Mouse (Mus musculus) brown adipose tissue, adult 24 weeks (tissue): ENCODE data around the gene Rrp36. TPM values are rescaled to one million over a fixed set of nuclear protein-coding genes. Genes with fewer than 3 reads are reported as not detected.

Experiments
- H3K27ac ChIP-seq: fragments of 200-500 bp; replicated peaks from 2 replicates; pipeline ENCODE4 v1.5.1; 2012; ENCODE audit warnings: low read depth, mild to moderate bottlenecking, low read length
- H3K4me1 ChIP-seq: fragments of 200-500 bp; 2 replicates; pipeline ENCODE4 v1.6.1; 2012; ENCODE audit warnings: low read length, mixed read lengths; ENCODE audit not compliant: control insufficient read depth, insufficient read depth, insufficient read length
- H3K4me3 ChIP-seq: fragments of 200-500 bp; 2 replicates; pipeline ENCODE4 v1.5.1; 2012; ENCODE audit warnings: low read depth, mild to moderate bottlenecking, low read length, moderate library complexity; ENCODE audit not compliant: insufficient read depth
- polyA plus RNA-seq: library from polyadenylated mRNA; stranded (reverse); fragments of >200 nt; gene quantifications from 2 replicates; pipeline ENCODE4 v1.2.4, GENCODE M21; 2012; ENCODE audit not compliant: missing spikeins, insufficient read depth, insufficient read length

Gene Rrp36
- polyA plus RNA-seq, 1 experiment = 19.7 TPM

DNA sequence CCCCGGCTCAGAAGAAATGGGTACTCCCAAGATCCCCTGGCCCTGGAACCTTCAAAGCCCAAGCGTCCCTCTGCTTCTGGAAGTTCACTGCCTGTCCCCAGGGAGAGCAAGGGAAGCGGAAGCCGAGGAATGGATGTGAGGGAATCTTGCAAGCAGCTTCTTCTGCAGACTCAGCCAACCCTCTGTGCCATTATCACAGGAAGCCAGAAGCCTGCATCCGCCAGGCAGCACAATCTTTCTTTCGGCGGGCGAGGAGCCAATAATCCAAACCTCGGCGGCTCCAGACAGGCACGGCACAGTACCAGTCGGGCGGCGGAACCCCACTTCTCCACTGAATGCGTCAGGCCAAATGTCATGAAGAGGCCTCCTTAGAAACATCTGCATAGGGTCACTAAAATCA is 52.8 kb downstream of the Rrp36 start:
- no peaks in the 10 kb centered on the region for H3K4me1 ChIP-seq
- H3K4me3 ChIP-seq = peak overlapping the region; percentile 12; the same call in 1 of the 2 replicates
- H3K27ac ChIP-seq = no peak overlapping the region

GRCm38 (mm10) chr17:46619683-46620357 is 54.3 kb downstream of the Rrp36 start:
- no peaks in the 10 kb centered on the region for H3K4me1 ChIP-seq
- H3K27ac ChIP-seq = no peak overlapping the region
- H3K4me3 ChIP-seq = no peak overlapping the region

DNA sequence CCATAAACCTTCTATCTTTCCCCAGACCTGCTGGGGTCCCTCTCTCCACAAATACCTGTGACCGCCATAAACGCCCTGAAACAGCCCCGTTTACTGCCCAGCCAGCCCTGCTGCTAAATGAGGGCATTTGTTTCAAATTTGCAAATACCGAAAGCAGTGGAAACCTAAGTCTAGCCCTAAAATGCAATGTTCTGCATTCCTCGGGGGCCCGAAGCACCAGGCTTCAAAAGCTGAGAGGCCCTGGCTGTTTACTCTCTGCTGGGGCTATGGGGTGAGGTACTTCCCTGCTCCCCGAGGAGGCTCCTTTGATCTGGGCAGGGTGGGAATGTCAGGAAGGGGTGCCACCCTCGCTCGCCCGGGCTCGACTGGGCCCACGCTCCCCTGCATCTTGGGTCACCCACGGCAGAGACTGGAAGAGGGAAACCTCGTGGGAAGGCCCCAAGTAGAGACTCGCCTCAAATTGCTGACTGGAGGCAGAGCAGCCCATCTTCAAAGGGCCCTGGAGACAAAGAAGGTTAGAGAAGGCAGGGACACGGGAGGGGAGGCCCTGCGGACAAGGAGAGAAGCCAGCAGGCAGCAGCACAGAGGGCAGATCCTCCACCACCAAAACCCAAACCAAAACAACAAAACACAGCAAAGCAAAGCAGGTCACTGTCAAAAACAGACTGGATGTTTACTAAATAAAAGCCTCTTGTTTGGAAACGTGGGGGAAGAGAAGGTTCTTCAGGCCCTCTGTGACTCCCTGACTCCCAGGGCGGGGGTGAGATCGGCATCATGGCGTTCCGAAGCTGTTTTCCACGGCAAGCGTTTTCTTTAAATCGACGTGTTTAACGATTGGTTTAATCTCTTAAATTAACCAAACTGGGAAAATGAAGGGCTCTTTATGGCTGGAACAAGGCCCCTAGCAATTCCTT is 55.1 kb downstream of the Rrp36 start:
- H3K27ac ChIP-seq = no peak overlapping the region
- H3K4me3 ChIP-seq = no peak overlapping the region
- no peaks in the 10 kb centered on the region for H3K4me1 ChIP-seq

GRCm38 (mm10) chr17:46618394-46618768 is 55.8 kb downstream of the Rrp36 start:
- Histone ChIP-seq H3K27ac (no peak overlapping the region), H3K4me1 (no peaks in the 10 kb centered on the region), H3K4me3 (no peak overlapping the region)

GRCm38 (mm10) chr17:46617799-46618198 is 56.4 kb downstream of the Rrp36 start:
- no peaks in the 10 kb centered on the region for H3K4me1 ChIP-seq
- no peak overlapping the region for H3K27ac ChIP-seq
- no peak overlapping the region for H3K4me3 ChIP-seq

Other genes with a start within 250 kb of the Rrp36 start
- gene Crip3, start 245.4 kb downstream of the Rrp36 start, polyA plus RNA-seq = not detected in 2 replicates
- not detected in 2 replicates for gene Slc22a7, start 235.9 kb downstream of the Rrp36 start, polyA plus RNA-seq
- gene Ttbk1, start 186.7 kb downstream of the Rrp36 start, polyA plus RNA-seq = not detected in 2 replicates
- 0.87 TPM in 1 of 2 replicates, not detected in the other for gene Dnph1, start 177.6 kb downstream of the Rrp36 start, polyA plus RNA-seq
- 11.6 and 14.5 TPM in 2 replicates for gene Cul9, start 128.0 kb downstream of the Rrp36 start, polyA plus RNA-seq
- 17.6 and 19.1 TPM in 2 replicates for gene Srf, start 118.2 kb downstream of the Rrp36 start, polyA plus RNA-seq
- 0.42 TPM in 1 of 2 replicates, not detected in the other for gene Ptk7, start 44.8 kb downstream of the Rrp36 start, polyA plus RNA-seq
- gene Klc4, start 28.3 kb downstream of the Rrp36 start, polyA plus RNA-seq = 15.7 and 15.9 TPM in 2 replicates
- gene Mrpl2, start 28.1 kb downstream of the Rrp36 start, polyA plus RNA-seq = 118 and 151 TPM in 2 replicates
- gene Cul7, start 24.0 kb downstream of the Rrp36 start, polyA plus RNA-seq = 8.9 and 13.8 TPM in 2 replicates
- 121 and 148 TPM in 2 replicates for gene Mea1, start 4.4 kb upstream of the Rrp36 start, polyA plus RNA-seq
- gene Klhdc3, start 6.6 kb upstream of the Rrp36 start, polyA plus RNA-seq = 24.2 and 24.8 TPM in 2 replicates
- gene Ppp2r5d, start 30.8 kb upstream of the Rrp36 start, polyA plus RNA-seq = 33.3 and 37.8 TPM in 2 replicates
- gene Pex6, start 37.1 kb upstream of the Rrp36 start, polyA plus RNA-seq = 42.3 and 56.0 TPM in 2 replicates
- 4.0 TPM in 1 of 2 replicates, not detected in the other for gene Gnmt, start 54.8 kb upstream of the Rrp36 start, polyA plus RNA-seq
- gene Cnpy3, start 77.9 kb upstream of the Rrp36 start, polyA plus RNA-seq = 14.2 and 16.3 TPM in 2 replicates
- gene Ptcra, start 89.4 kb upstream of the Rrp36 start, polyA plus RNA-seq = not detected in 2 replicates
- 62.8 and 70.6 TPM in 2 replicates for gene 2310039H08Rik, start 98.3 kb upstream of the Rrp36 start, polyA plus RNA-seq
- 51.1 and 77.6 TPM in 2 replicates for gene Rpl7l1, start 108.3 kb upstream of the Rrp36 start, polyA plus RNA-seq
- gene Bicral, start 184.1 kb upstream of the Rrp36 start, polyA plus RNA-seq = 5.3 and 9.8 TPM in 2 replicates
- gene Tbcc, start 216.3 kb upstream of the Rrp36 start, polyA plus RNA-seq = 10.1 TPM in 2 replicates
- gene Prph2, start 236.1 kb upstream of the Rrp36 start, polyA plus RNA-seq = not detected in 2 replicates